Mouse (Mus musculus): ENCODE results near the gene Unc45b. TPM values are rescaled to one million over a fixed set of nuclear protein-coding genes. Genes with fewer than 3 reads are reported as not detected.

The Unc45b gene
- polyA plus RNA-seq, 2 experiments: 17.8 to 24.7 TPM

GRCm38 (mm10) chr11:82870173-82871030 is 39.9 kb upstream of the Unc45b start:
- TF ChIP-seq POLR2A (IDR thresholded peaks at IDR 0.05; ENCODE audit: borderline replicate concordance, extremely low read depth, insufficient read depth, insufficient read length): no peak
- ATAC-seq (ENCODE audit: low FRiP score, low read depth): peak; percentile 48
- no peaks in the 10 kb centered on the region for H3K36me3 ChIP-seq (ENCODE audit: control insufficient read depth, insufficient read depth, low read length)
- H3K4me1 ChIP-seq (ENCODE audit: control insufficient read depth, insufficient read depth, low read length): peaks cover 7% of the 10 kb centered on the region
- no peaks in the 10 kb centered on the region for H3K9me3 ChIP-seq (ENCODE audit: control insufficient read depth, low read length)
- DNase-seq (ENCODE audit: low spot score): no peak
- H3K4me3 ChIP-seq (replicated peaks; ENCODE audit: low read length): peak overlapping the region; percentile 78
- H3K4me2 ChIP-seq (replicated peaks; ENCODE audit: low read depth, low read length, severe bottlenecking): peak overlapping the region; percentile 77
- WGBS: 3% methylated on average over 30 of the region's 36 CpGs
- no peaks in the 10 kb centered on the region for H3K27me3 ChIP-seq (ENCODE audit: control insufficient read depth, insufficient read depth, low read length)
- peak overlapping the region; percentile 19; the same call in 1 of the 2 replicates for H3K27ac ChIP-seq (replicated peaks; ENCODE audit: low read depth, low read length)
- H3K9ac ChIP-seq (ENCODE audit: low read depth, low read length, severe bottlenecking): peak overlapping the region; percentile 70

DNA sequence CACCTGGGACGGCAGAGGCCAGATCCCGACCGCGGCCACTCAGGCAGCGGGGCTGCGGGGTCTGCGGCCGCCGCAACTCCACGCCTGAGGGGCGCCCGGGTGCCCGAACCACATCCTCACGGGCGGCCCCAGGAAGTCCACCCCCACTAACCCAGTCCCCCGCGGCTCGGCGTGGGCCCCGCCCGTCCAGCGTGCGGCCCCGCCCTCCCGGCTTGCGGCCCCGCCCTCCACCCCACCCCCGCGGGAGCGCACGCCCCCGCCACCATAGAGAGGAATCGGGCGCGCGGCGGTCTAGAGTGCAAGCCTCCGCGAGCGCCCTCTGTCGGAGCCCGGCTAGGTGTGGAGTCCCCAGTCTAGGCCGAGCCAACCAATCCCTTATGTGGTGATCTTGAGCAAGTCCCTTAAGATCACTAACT is 39.3 kb upstream of the Unc45b start, which contains the start of gene Rffl:
Gene Rffl, minus strand, starts transcription at position 180 of the 416 bp plus-strand sequence.
- WGBS: 4% methylated on average over 36 of the region's 43 CpGs
- Histone ChIP-seq H3K27me3 (ENCODE audit: control insufficient read depth, insufficient read depth, low read length) (no peaks in the 10 kb centered on the region), H3K4me3 (replicated peaks; ENCODE audit: low read length) (peak within 1 kb of the TSS; percentile 78), H3K36me3 (ENCODE audit: control insufficient read depth, insufficient read depth, low read length) (no peaks in the 10 kb centered on the region), H3K4me2 (replicated peaks; ENCODE audit: low read depth, low read length, severe bottlenecking) (peak within 1 kb of the TSS; percentile 77), H3K27ac (replicated peaks; ENCODE audit: low read depth, low read length) (peak within 1 kb of the TSS; percentile 19; the same call in 1 of the 2 replicates), H3K4me1 (ENCODE audit: control insufficient read depth, insufficient read depth, low read length) (peaks cover 7% of the 10 kb centered on the region), H3K9me3 (ENCODE audit: control insufficient read depth, low read length) (no peaks in the 10 kb centered on the region), H3K9ac (ENCODE audit: low read depth, low read length, severe bottlenecking) (peak within 1 kb of the TSS; percentile 70)
- no peak for TF ChIP-seq POLR2A (IDR thresholded peaks at IDR 0.05; ENCODE audit: borderline replicate concordance, extremely low read depth, insufficient read depth, insufficient read length)
- peak; percentile 93 for ATAC-seq (ENCODE audit: low FRiP score, low read depth)
- DNase-seq (ENCODE audit: low spot score): peak; percentile 97

GRCm38 (mm10) chr11:82874924-82875323 is 35.4 kb upstream of the Unc45b start:
- peaks cover 6% of the 10 kb centered on the region for H3K4me1 ChIP-seq (ENCODE audit: control insufficient read depth, insufficient read depth, low read length)
- no peak overlapping the region for H3K4me3 ChIP-seq (replicated peaks; ENCODE audit: low read length)
- no peak for ATAC-seq (ENCODE audit: low FRiP score, low read depth)
- no peak overlapping the region for H3K9ac ChIP-seq (ENCODE audit: low read depth, low read length, severe bottlenecking)
- H3K36me3 ChIP-seq (ENCODE audit: control insufficient read depth, insufficient read depth, low read length): no peaks in the 10 kb centered on the region
- WGBS: 78% methylated on average over 5 of the region's 5 CpGs
- no peaks in the 10 kb centered on the region for H3K27me3 ChIP-seq (ENCODE audit: control insufficient read depth, insufficient read depth, low read length)
- no peak overlapping the region for H3K27ac ChIP-seq (replicated peaks; ENCODE audit: low read depth, low read length)
- no peaks in the 10 kb centered on the region for H3K9me3 ChIP-seq (ENCODE audit: control insufficient read depth, low read length)
- no peak for DNase-seq (ENCODE audit: low spot score)
- no peak overlapping the region for H3K4me2 ChIP-seq (replicated peaks; ENCODE audit: low read depth, low read length, severe bottlenecking)
- TF ChIP-seq POLR2A (IDR thresholded peaks at IDR 0.05; ENCODE audit: borderline replicate concordance, extremely low read depth, insufficient read depth, insufficient read length): no peak

DNA sequence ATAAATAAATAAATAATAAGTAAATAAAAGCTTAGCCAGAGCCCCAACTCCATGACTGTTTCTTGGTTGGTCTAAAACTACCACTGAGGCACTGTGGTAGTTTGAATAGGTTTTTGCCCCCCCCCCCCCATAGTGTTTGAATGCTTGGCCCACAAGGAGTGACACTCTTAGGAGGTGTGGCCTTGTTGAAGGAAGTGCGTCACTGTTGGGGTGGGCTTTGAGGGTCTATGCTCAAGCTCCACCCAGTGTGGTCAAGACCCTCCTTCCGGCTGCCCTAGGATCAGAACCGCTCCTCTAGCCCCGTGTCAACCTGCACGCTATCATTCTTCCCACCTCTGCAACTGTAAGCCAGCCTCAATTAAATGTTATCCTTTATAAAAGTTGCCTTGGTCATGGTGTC is 34.7 kb upstream of the Unc45b start:
- Histone ChIP-seq H3K9me3 (ENCODE audit: control insufficient read depth, low read length) (no peaks in the 10 kb centered on the region), H3K36me3 (ENCODE audit: control insufficient read depth, insufficient read depth, low read length) (peaks cover under 1% of the 10 kb centered on the region; the same call in 1 of the 2 replicates), H3K4me2 (replicated peaks; ENCODE audit: low read depth, low read length, severe bottlenecking) (no peak overlapping the region), H3K9ac (ENCODE audit: low read depth, low read length, severe bottlenecking) (no peak overlapping the region), H3K27me3 (ENCODE audit: control insufficient read depth, insufficient read depth, low read length) (no peaks in the 10 kb centered on the region), H3K27ac (replicated peaks; ENCODE audit: low read depth, low read length) (no peak overlapping the region), H3K4me1 (ENCODE audit: control insufficient read depth, insufficient read depth, low read length) (peaks cover 3% of the 10 kb centered on the region; the same call in 1 of the 2 replicates), H3K4me3 (replicated peaks; ENCODE audit: low read length) (no peak overlapping the region)
- DNase-seq (ENCODE audit: low spot score) (no peak), ATAC-seq (ENCODE audit: low FRiP score, low read depth) (no peak)
- no peak for TF ChIP-seq POLR2A (IDR thresholded peaks at IDR 0.05; ENCODE audit: borderline replicate concordance, extremely low read depth, insufficient read depth, insufficient read length)
- 94% methylated on average over 5 of the region's 5 CpGs for WGBS

GRCm38 (mm10) chr11:82877726-82878344 is 32.5 kb upstream of the Unc45b start:
- no peak overlapping the region for H3K9ac ChIP-seq (ENCODE audit: low read depth, low read length, severe bottlenecking)
- no peaks in the 10 kb centered on the region for H3K9me3 ChIP-seq (ENCODE audit: control insufficient read depth, low read length)
- no peaks in the 10 kb centered on the region for H3K4me1 ChIP-seq (ENCODE audit: control insufficient read depth, insufficient read depth, low read length)
- H3K27me3 ChIP-seq (ENCODE audit: control insufficient read depth, insufficient read depth, low read length): no peaks in the 10 kb centered on the region
- H3K36me3 ChIP-seq (ENCODE audit: control insufficient read depth, insufficient read depth, low read length): peaks cover 4% of the 10 kb centered on the region; the same call in 1 of the 2 replicates
- 71% methylated on average over 7 of the region's 7 CpGs for WGBS
- H3K4me2 ChIP-seq (replicated peaks; ENCODE audit: low read depth, low read length, severe bottlenecking): no peak overlapping the region
- H3K27ac ChIP-seq (replicated peaks; ENCODE audit: low read depth, low read length): no peak overlapping the region
- DNase-seq (ENCODE audit: low spot score): no peak
- ATAC-seq (ENCODE audit: low FRiP score, low read depth): no peak
- TF ChIP-seq POLR2A (IDR thresholded peaks at IDR 0.05; ENCODE audit: borderline replicate concordance, extremely low read depth, insufficient read depth, insufficient read length): no peak
- H3K4me3 ChIP-seq (replicated peaks; ENCODE audit: low read length): no peak overlapping the region

Measured in limb, embryonic 14.5 days (tissue).